Mouse (Mus musculus) MEL (cell line): ENCODE measurements around the gene Smim8. TPM values are rescaled to one million over a fixed set of nuclear protein-coding genes. Genes with fewer than 3 reads are reported as not detected.

Source experiments
- DNase-seq: peaks from one replicate; pipeline ENCODE4 v3.0.0; 2011; ENCODE audit warnings: low read depth, low spot score
- H3K27ac ChIP-seq: 2 replicates; pipeline ENCODE4 v1.5.1; 2012; ENCODE audit warnings: low read depth, mild to moderate bottlenecking, control low read depth, low read length, moderate library complexity; ENCODE audit not compliant: control insufficient read depth
- H3K27me3 ChIP-seq, 2 experiments: fragments of 150-350 bp in 1 of 2; sonication (generic) in 1 of 2; 2 replicates each; pipeline ENCODE4 v1.6.1; 2012; ENCODE audit warnings: low read length in 2 of 2, mild to moderate bottlenecking in 2 of 2, improper control_type of control experiment in 1 of 2, moderate library complexity in 1 of 2; ENCODE audit not compliant: insufficient read depth in 2 of 2, control insufficient read depth in 1 of 2
- H3K36me3 ChIP-seq, 2 experiments: 2 replicates each; pipeline ENCODE4 v1.6.1; 2012 to 2014; ENCODE audit warnings: low read length in 2 of 2, improper control_type of control experiment in 1 of 2, inconsistent platforms in 1 of 2, mild to moderate bottlenecking in 1 of 2; ENCODE audit not compliant: insufficient read depth in 2 of 2, control insufficient read depth in 1 of 2
- H3K4me1 ChIP-seq, 2 experiments: fragments of 150-350 bp in 1 of 2; sonication (generic) in 1 of 2; 2 replicates each; pipeline ENCODE4 v1.6.1; 2012; ENCODE audit warnings: low read length in 2 of 2, improper control_type of control experiment in 1 of 2, mild to moderate bottlenecking in 1 of 2; ENCODE audit not compliant: insufficient read depth in 2 of 2, control insufficient read depth in 1 of 2
- H3K4me3 ChIP-seq, 2 experiments: fragments of 150-350 bp in 1 of 2; sonication (generic) in 1 of 2; 2 replicates each; pipeline ENCODE4 v1.5.1; 2012; ENCODE audit warnings: low read depth in 2 of 2, low read length in 2 of 2, mild to moderate bottlenecking in 2 of 2, moderate library complexity in 2 of 2, control low read depth in 1 of 2, improper control_type of control experiment in 1 of 2; ENCODE audit not compliant: control insufficient read depth in 1 of 2, insufficient read depth in 1 of 2
- H3K79me2 ChIP-seq: 2 replicates; pipeline ENCODE4 v1.6.1; 2012; ENCODE audit warnings: mild to moderate bottlenecking, low read length, moderate library complexity; ENCODE audit not compliant: control insufficient read depth, poor library complexity, insufficient read depth
- H3K9ac ChIP-seq: 2 replicates; pipeline ENCODE4 v1.6.1; 2012; ENCODE audit warnings: low read depth, mild to moderate bottlenecking, control low read depth, low read length, moderate library complexity; ENCODE audit not compliant: control insufficient read depth, poor library complexity, severe bottlenecking
- H3K9me3 ChIP-seq: fragments of 150-350 bp; sonication (generic); replicated peaks from 2 replicates; pipeline ENCODE4 v1.6.1; 2012; ENCODE audit warnings: mild to moderate bottlenecking, low read length, improper control_type of control experiment, moderate library complexity; ENCODE audit not compliant: insufficient read depth
- CHD2 ChIP-seq: IDR thresholded peaks from 2 replicates; pipeline ENCODE4 v1.6.1; 2011; ENCODE audit warnings: low read length, improper control_type of control experiment
- E2F4 ChIP-seq: IDR thresholded peaks from 2 replicates; pipeline ENCODE4 v1.6.1; 2011; ENCODE audit warnings: low read depth, low read length, improper control_type of control experiment, borderline replicate concordance
- ELF1 ChIP-seq: IDR thresholded peaks from 2 replicates; pipeline ENCODE4 v1.6.1; 2014; ENCODE audit warnings: low read depth, mild to moderate bottlenecking, inconsistent platforms, low read length, improper control_type of control experiment, moderate library complexity
- ETS1 ChIP-seq: IDR thresholded peaks from 2 replicates; pipeline ENCODE4 v1.6.1; 2012; ENCODE audit warnings: low read depth, mild to moderate bottlenecking, inconsistent platforms, low read length, improper control_type of control experiment, moderate library complexity
- GATA1 ChIP-seq: IDR thresholded peaks from 2 replicates; pipeline ENCODE4 v1.6.1; 2011; ENCODE audit warnings: low read depth, low read length, improper control_type of control experiment
- HCFC1 ChIP-seq: IDR thresholded peaks from 2 replicates; pipeline ENCODE4 v1.6.1; 2012; ENCODE audit warnings: low read depth, mild to moderate bottlenecking, inconsistent platforms, low read length, improper control_type of control experiment, moderate library complexity
- JUND ChIP-seq: IDR thresholded peaks from 2 replicates; pipeline ENCODE4 v1.6.1; 2011; ENCODE audit warnings: low read depth, mild to moderate bottlenecking, improper control_type of control experiment, low read length
- KAT2A ChIP-seq: conservative IDR thresholded peaks from 2 replicates; pipeline ENCODE4 v1.6.1; 2012; ENCODE audit warnings: low read depth, low read length, improper control_type of control experiment, inconsistent platforms
- MAFK ChIP-seq: IDR thresholded peaks from 2 replicates; pipeline ENCODE4 v1.6.1; 2011; ENCODE audit warnings: low read depth, mild to moderate bottlenecking, low read length, improper control_type of control experiment, borderline replicate concordance
- MAZ ChIP-seq: IDR thresholded peaks from 2 replicates; pipeline ENCODE4 v1.6.1; 2012; ENCODE audit warnings: low read depth, mild to moderate bottlenecking, inconsistent platforms, low read length, improper control_type of control experiment
- MEF2A ChIP-seq: IDR thresholded peaks from 2 replicates; pipeline ENCODE4 v1.6.1; 2014; ENCODE audit warnings: low read depth, mild to moderate bottlenecking, inconsistent platforms, low read length, improper control_type of control experiment; ENCODE audit not compliant: poor library complexity, insufficient replicate concordance, severe bottlenecking; ENCODE audit errors: extremely low read depth
- MXI1 ChIP-seq: IDR thresholded peaks from 2 replicates; pipeline ENCODE4 v1.6.1; 2011; ENCODE audit warnings: mild to moderate bottlenecking, low read depth, low read length, improper control_type of control experiment
- MYC ChIP-seq: IDR thresholded peaks from 2 replicates; pipeline ENCODE4 v1.6.1; 2011; ENCODE audit warnings: low read depth, mild to moderate bottlenecking, low read length, improper control_type of control experiment, moderate library complexity
- NELFE ChIP-seq: IDR thresholded peaks from 2 replicates; pipeline ENCODE4 v1.6.1; 2011; ENCODE audit warnings: low read depth, low read length, improper control_type of control experiment
- NRF1 ChIP-seq: IDR thresholded peaks from 2 replicates; pipeline ENCODE4 v1.6.1; 2014; ENCODE audit warnings: low read depth, mild to moderate bottlenecking, inconsistent platforms, low read length, improper control_type of control experiment, moderate library complexity; ENCODE audit not compliant: poor library complexity, insufficient read depth, severe bottlenecking
- POLR2AphosphoS2 ChIP-seq: IDR thresholded peaks from 2 replicates; pipeline ENCODE4 v1.6.1; 2011; ENCODE audit warnings: low read length, improper control_type of control experiment
- POLR2AphosphoS5 ChIP-seq: IDR thresholded peaks from 2 replicates; pipeline ENCODE4 v1.6.1; 2012; ENCODE audit warnings: low read depth, borderline replicate concordance, mild to moderate bottlenecking, inconsistent platforms, low read length, moderate library complexity, mixed read lengths
- RAD21 ChIP-seq: IDR thresholded peaks from 2 replicates; pipeline ENCODE4 v1.6.1; 2011; ENCODE audit warnings: mild to moderate bottlenecking, low read depth, low read length, improper control_type of control experiment
- RCOR1 ChIP-seq: IDR thresholded peaks from 2 replicates; pipeline ENCODE4 v1.6.1; 2012; ENCODE audit warnings: low read depth, mild to moderate bottlenecking, inconsistent platforms, low read length, improper control_type of control experiment
- SIN3A ChIP-seq: IDR thresholded peaks from 2 replicates; pipeline ENCODE4 v1.6.1; 2012; ENCODE audit warnings: low read length, improper control_type of control experiment, inconsistent platforms
- TAL1 ChIP-seq: IDR thresholded peaks from 2 replicates; pipeline ENCODE4 v1.6.1; 2012; ENCODE audit warnings: mild to moderate bottlenecking, inconsistent platforms, low read length, moderate library complexity, mixed read lengths
- TBP ChIP-seq: IDR thresholded peaks from 2 replicates; pipeline ENCODE4 v1.8.0; 2011; ENCODE audit warnings: low read depth, low read length, improper control_type of control experiment
- TCF12 ChIP-seq: IDR thresholded peaks from 2 replicates; pipeline ENCODE4 v1.6.1; 2014; ENCODE audit warnings: low read depth, mild to moderate bottlenecking, inconsistent platforms, low read length, improper control_type of control experiment, moderate library complexity
- USF2 ChIP-seq, 2 experiments: IDR thresholded peaks; 2 replicates each; pipeline ENCODE4 v1.6.1; 2011 to 2012; ENCODE audit warnings: improper control_type of control experiment in 2 of 2, low read length in 2 of 2, borderline replicate concordance in 1 of 2, inconsistent platforms in 1 of 2, low read depth in 1 of 2, mild to moderate bottlenecking in 1 of 2; ENCODE audit not compliant: insufficient read depth in 1 of 2
- ZC3H11A ChIP-seq: IDR thresholded peaks from 2 replicates; pipeline ENCODE4 v1.6.1; 2012; ENCODE audit warnings: low read depth, mild to moderate bottlenecking, inconsistent platforms, low read length, improper control_type of control experiment
- ZKSCAN1 ChIP-seq: IDR thresholded peaks from 2 replicates; pipeline ENCODE4 v1.6.1; 2012; ENCODE audit warnings: low read depth, mild to moderate bottlenecking, inconsistent platforms, low read length, improper control_type of control experiment, moderate library complexity
- polyA plus RNA-seq, 2 experiments: library from polyadenylated mRNA; stranded (reverse) in 1 of 2; unstranded in 1 of 2; fragments of >175 nt in 1 of 2; fragments of >200 nt in 1 of 2; gene quantifications; 2 replicates each; pipeline versions ENCODE4 v1.2.1 to v1.2.4; 2012; ENCODE audit warnings: low replicate concordance in 2 of 2, low read depth in 1 of 2; ENCODE audit not compliant: insufficient read length in 2 of 2, insufficient read depth in 1 of 2, missing spikeins in 1 of 2
- total RNA-seq: library from RNA; depleted of rRNA; stranded (reverse); fragments of 300-350 nt; gene quantifications from 2 replicates; pipeline ENCODE4 v1.2.3, GENCODE M21; 2012

Gene Smim8
- total and polyA plus RNA-seq, 3 experiments: 8.1 to 9.8 TPM; not detected in 1

GRCm38 (mm10) chr4:34724306-34724705 lies 53.9 kb downstream of the Smim8 start:
- peaks cover 1 to 3% of the 10 kb centered on the region in 2 experiments; a peak in 2 of 4 replicates for H3K27me3 ChIP-seq
- H3K9ac ChIP-seq: no peak overlapping the region

GRCm38 (mm10) chr4:34723186-34723585 lies 55.0 kb downstream of the Smim8 start:
- H3K4me1 ChIP-seq: no peaks in the 10 kb centered on the region
- DNase-seq: no peak
- H3K4me3 ChIP-seq: no peak overlapping the region
- no peaks in the 10 kb centered on the region for H3K79me2 ChIP-seq
- H3K27ac ChIP-seq: no peak overlapping the region
- TF ChIP-seq GATA1 (no peak), ZC3H11A (no peak), ETS1 (no peak), MEF2A (no peak), NELFE (no peak), E2F4 (no peak), JUND (no peak), RAD21 (no peak), RCOR1 (no peak), NRF1 (no peak), USF2 (IDR thresholded peaks at IDR 0.05; ENCODE audit: borderline replicate concordance in 1 of 2, insufficient read depth in 1 of 2, low read depth in 1 of 2, low read length in 2 of 2) (no peak), ZKSCAN1 (no peak), POLR2AphosphoS2 (no peak), CHD2 (no peak), KAT2A (no peak), TBP (no peak), MXI1 (no peak), POLR2AphosphoS5 (no peak), TAL1 (no peak)
- TF ChIP-seq, all 39 proteins: peak for 0
- Histone ChIP-seq H3K36me3 (no peaks in the 10 kb centered on the region), H3K9ac (no peak overlapping the region), H3K9me3 (no peaks in the 10 kb centered on the region), H3K27me3 (peaks cover 1 to 3% of the 10 kb centered on the region in 2 experiments; a peak in 2 of 4 replicates)

More at GRCm38 (mm10) chr4:34724306-34724705, 53.9 kb downstream of the Smim8 start:
- H3K79me2 ChIP-seq: no peaks in the 10 kb centered on the region
- H3K27ac ChIP-seq: no peak overlapping the region
- no peak for DNase-seq
- no peak overlapping the region for H3K4me3 ChIP-seq
- H3K9me3 ChIP-seq: no peaks in the 10 kb centered on the region
- TF ChIP-seq MAFK: no peak
- no peak for TF ChIP-seq ELF1
- TF ChIP-seq JUND: no peak
- no peak for TF ChIP-seq TBP
- no peak for TF ChIP-seq NRF1
- no peak for TF ChIP-seq RAD21
- no peak for TF ChIP-seq HCFC1
- TF ChIP-seq MEF2A: no peak
- no peak for TF ChIP-seq MYC
- TF ChIP-seq TCF12: no peak
- TF ChIP-seq ZKSCAN1: no peak
- no peak for TF ChIP-seq SIN3A
- no peak for TF ChIP-seq USF2 (IDR thresholded peaks at IDR 0.05; ENCODE audit: borderline replicate concordance in 1 of 2, insufficient read depth in 1 of 2, low read depth in 1 of 2, low read length in 2 of 2)
- TF ChIP-seq ZC3H11A: no peak
- TF ChIP-seq MXI1: no peak
- TF ChIP-seq MAZ: no peak
- no peak for TF ChIP-seq GATA1
- no peaks in the 10 kb centered on the region for H3K36me3 ChIP-seq
- no peaks in the 10 kb centered on the region for H3K4me1 ChIP-seq
